Mouse (Mus musculus) frontal cortex, postnatal 36 days (tissue): ENCODE results near the gene Cenps.
"Not testable (repeated sequence)": the region's sequence is repeated elsewhere in the genome, so short reads cannot be mapped to it uniquely, and the experiment has no call there.

Experiments used
- DNase-seq, 2 experiments: peaks; one replicate each; pipeline ENCODE4 v3.0.0; 2022; ENCODE audit warnings: low spot score in 2 of 2

Cenps gene

GRCm38 (mm10) chr4:149136982-149137770, at the start of gene Cenps:
TSS of gene Cenps (minus strand) at chr4:149137629.
- DNase-seq, result peak; percentile 89 to 90

- no peak for DNase-seq
These were observed 45.3 kb upstream of the Cenps start for GRCm38 (mm10) chr4:149182755-149183154.

- DNase-seq, result no peak
These were observed 44.8 kb upstream of the Cenps start for GRCm38 (mm10) chr4:149182192-149182591.

GRCm38 (mm10) chr4:149179573-149179972, 42.1 kb upstream of the Cenps start:
- no peak for DNase-seq

- DNase-seq, result no peak
These were observed 41.7 kb upstream of the Cenps start for GRCm38 (mm10) chr4:149179160-149179559.

- no peak for DNase-seq
These were observed 40.9 kb upstream of the Cenps start for GRCm38 (mm10) chr4:149178328-149178727.

GRCm38 (mm10) chr4:149177046-149177445, 39.6 kb upstream of the Cenps start:
- no peak for DNase-seq

- DNase-seq, result no peak
These were observed 39.2 kb upstream of the Cenps start for GRCm38 (mm10) chr4:149176645-149177044.

- DNase-seq, result no peak
These were observed 36.2 kb upstream of the Cenps start for GRCm38 (mm10) chr4:149173661-149174060.

GRCm38 (mm10) chr4:149172666-149173065, 35.2 kb upstream of the Cenps start:
- DNase-seq, result no peak

GRCm38 (mm10) chr4:149172083-149172482, 34.7 kb upstream of the Cenps start:
- DNase-seq, result no peak

- DNase-seq, result no peak
These were observed 34.2 kb upstream of the Cenps start for GRCm38 (mm10) chr4:149171581-149171981.

GRCm38 (mm10) chr4:149170394-149170931, 33.0 kb upstream of the Cenps start:
- no peak for DNase-seq

GRCm38 (mm10) chr4:149169926-149170325, 32.5 kb upstream of the Cenps start:
- not testable (repeated sequence) for DNase-seq

- DNase-seq, result no peak
These were observed 30.6 kb upstream of the Cenps start for GRCm38 (mm10) chr4:149168016-149168415.

- no peak for DNase-seq
These were observed 29.7 kb upstream of the Cenps start for GRCm38 (mm10) chr4:149166957-149167611.

- peak; percentile 94 to 98 for DNase-seq
These were observed 29.0 kb upstream of the Cenps start, which contains the start of gene Pgd for GRCm38 (mm10) chr4:149166215-149166946. TSS of gene Pgd (minus strand) at chr4:149166771.

- no peak for DNase-seq
These were observed 26.7 kb upstream of the Cenps start for GRCm38 (mm10) chr4:149164150-149164549.

GRCm38 (mm10) chr4:149163196-149163595, 25.8 kb upstream of the Cenps start:
- no peak for DNase-seq

GRCm38 (mm10) chr4:149161166-149161565, 23.7 kb upstream of the Cenps start:
- no peak for DNase-seq

- DNase-seq, result no peak
These were observed 22.5 kb upstream of the Cenps start for GRCm38 (mm10) chr4:149159891-149160290.

- DNase-seq, result no peak
These were observed 21.8 kb upstream of the Cenps start for GRCm38 (mm10) chr4:149159203-149159602.
